Mouse (Mus musculus) heart, embryonic 13.5 days (tissue): ENCODE measurements around the gene Stn1. TPM values are rescaled to one million over a fixed set of nuclear protein-coding genes. Genes with fewer than 3 reads are reported as not detected.
A peak's percentile ranks its signal among the peaks of the same experiment; 100 is the strongest.

ENCODE experiments used
- ATAC-seq: fragments of 200-750 bp; cut with Nextera tagmentation; 2 replicates; pipeline ENCODE4 v1.8.0; 2017; ENCODE audit warnings: moderate TSS enrichment; ENCODE audit not compliant: insufficient number of reproducible peaks, low FRiP score, low TSS enrichment; ENCODE audit errors: extremely low read depth
- H3K27ac ChIP-seq: fragments of 300-500 bp; sonication (generic); replicated peaks from 2 replicates; pipeline ENCODE4 v1.5.1; 2015; ENCODE audit warnings: moderate library complexity, mild to moderate bottlenecking, inconsistent platforms
- H3K27me3 ChIP-seq: fragments of 300-500 bp; sonication (generic); replicated peaks from 2 replicates; pipeline ENCODE4 v1.6.1; 2015; ENCODE audit warnings: mild to moderate bottlenecking, inconsistent platforms
- H3K36me3 ChIP-seq: fragments of 300-500 bp; sonication (generic); 2 replicates; pipeline ENCODE4 v1.6.1; 2015; ENCODE audit warnings: mild to moderate bottlenecking, inconsistent platforms
- H3K4me1 ChIP-seq: fragments of 300-500 bp; sonication (generic); 2 replicates; pipeline ENCODE4 v1.6.1; 2015; ENCODE audit warnings: inconsistent platforms
- H3K4me2 ChIP-seq: fragments of 300-500 bp; sonication (generic); 2 replicates; pipeline ENCODE4 v1.6.1; 2015; ENCODE audit warnings: inconsistent platforms, mild to moderate bottlenecking, moderate library complexity
- H3K4me3 ChIP-seq: fragments of 300-500 bp; sonication (generic); 2 replicates; pipeline ENCODE4 v1.5.1; 2015; ENCODE audit warnings: moderate library complexity, mild to moderate bottlenecking, inconsistent platforms
- H3K9ac ChIP-seq: fragments of 300-500 bp; sonication (generic); 2 replicates; pipeline ENCODE4 v1.6.1; 2015; ENCODE audit warnings: inconsistent platforms, mild to moderate bottlenecking, moderate library complexity
- H3K9me3 ChIP-seq: fragments of 300-500 bp; sonication (generic); 2 replicates; pipeline ENCODE4 v1.6.1; 2016; ENCODE audit warnings: inconsistent platforms
- WGBS: fragments of 180-500 bp; shearing (Covaris S2); methylation state at CpG from one replicate; pipeline ENCODE4 v1.1.7; 2015; ENCODE audit warnings: mixed read lengths; 5-methylcytosine and 5-hydroxymethylcytosine counted together
- polyA plus RNA-seq: library from polyadenylated mRNA; unstranded; fragments of >200 nt; fragmentation: Nextera tagmentation; extraction: Ambion mirVana; gene quantifications from 2 replicates; pipeline ENCODE4 v1.2.1, GENCODE M21; 2015

Gene Stn1
- polyA plus RNA-seq, 1 experiment from 2014 or later, result 37.3 TPM

- Histone ChIP-seq H3K9ac (peak overlapping the region; percentile 2), H3K9me3 (no peaks in the 10 kb centered on the region)
- ATAC-seq, result no peak
These were observed 29.1 kb downstream of the Stn1 start for GRCm38 (mm10) chr19:47508191-47508590.

DNA sequence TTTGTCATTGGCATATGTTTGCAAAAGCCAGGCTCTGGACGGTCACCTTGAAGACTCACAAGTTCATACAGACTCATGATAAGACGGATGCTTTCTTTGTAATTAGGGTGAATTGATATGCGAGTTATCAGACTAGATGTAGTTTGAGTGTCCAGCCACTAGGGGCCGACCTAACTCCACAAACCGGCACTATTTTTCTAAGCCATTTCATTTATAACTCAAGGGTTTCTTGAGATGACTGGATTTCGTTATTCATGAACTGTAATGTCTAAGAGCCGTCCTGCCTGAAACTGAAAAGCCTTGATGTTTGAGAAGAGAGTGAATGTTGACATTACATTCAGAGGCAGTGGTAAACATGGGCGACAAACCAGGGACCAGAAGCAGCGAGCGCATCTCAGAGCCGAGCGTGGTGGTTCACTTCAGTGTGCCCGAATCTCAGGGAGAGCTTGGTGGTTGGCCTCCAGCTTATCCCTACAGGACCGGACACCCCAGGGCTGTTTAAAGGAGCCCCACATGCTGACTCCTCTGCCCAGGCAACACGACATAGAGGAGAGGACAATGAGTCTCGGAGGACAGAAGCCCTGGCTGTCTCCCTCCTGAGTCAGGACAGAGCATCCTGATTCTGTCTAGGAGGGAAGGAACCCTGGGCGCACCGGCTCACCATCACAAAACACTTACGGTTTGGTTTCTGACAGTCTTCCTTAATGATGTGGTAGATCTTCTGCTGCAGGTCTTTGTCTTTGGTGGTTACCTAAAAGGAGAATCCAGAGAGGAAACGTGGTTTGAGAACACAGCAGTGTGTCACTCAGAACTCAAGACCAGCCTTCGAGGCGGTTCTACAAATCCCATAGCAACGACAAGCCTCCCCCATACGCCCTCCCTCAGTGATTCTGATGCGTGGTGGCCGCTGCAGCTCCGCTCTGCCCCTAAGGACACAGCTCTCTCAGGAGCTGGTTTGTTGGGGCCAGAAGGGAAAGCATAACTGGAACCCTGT lies 29.9 kb downstream of the Stn1 start:
- 0 out of 2 replicates have a peak overlapping the region, but pooled peaks have one; percentile 2 for H3K9ac ChIP-seq
- H3K9me3 ChIP-seq, result no peaks in the 10 kb centered on the region
- WGBS, result 57% methylated on average over 27 of the region's 27 CpGs
- no peaks in the 10 kb centered on the region for H3K27me3 ChIP-seq
- ATAC-seq, result no peak
- H3K36me3 ChIP-seq, result peaks cover 35% of the 10 kb centered on the region
- no peak overlapping the region for H3K4me2 ChIP-seq
- peak overlapping the region; percentile 48; the same call in 1 of the 2 replicates for H3K27ac ChIP-seq
- peaks cover 50% of the 10 kb centered on the region for H3K4me1 ChIP-seq
- H3K4me3 ChIP-seq, result no peak overlapping the region

More at GRCm38 (mm10) chr19:47508191-47508590, 29.1 kb downstream of the Stn1 start:
- peak overlapping the region; percentile 48 for H3K27ac ChIP-seq
- no peaks in the 10 kb centered on the region for H3K27me3 ChIP-seq
- no peak overlapping the region for H3K4me3 ChIP-seq
- H3K36me3 ChIP-seq, result peaks cover 31% of the 10 kb centered on the region
- 53% methylated on average over 3 of the region's 3 CpGs for WGBS
- no peak overlapping the region for H3K4me2 ChIP-seq
- H3K4me1 ChIP-seq, result peaks cover 56% of the 10 kb centered on the region

- no peak for ATAC-seq
- peaks cover 20% of the 10 kb centered on the region for H3K36me3 ChIP-seq
- H3K4me2 ChIP-seq, result no peak overlapping the region
- peaks cover 40% of the 10 kb centered on the region for H3K4me1 ChIP-seq
- 67% methylated on average over 4 of the region's 4 CpGs for WGBS
- no peak overlapping the region for H3K4me3 ChIP-seq
- H3K9ac ChIP-seq, result no peak overlapping the region
- no peaks in the 10 kb centered on the region for H3K9me3 ChIP-seq
- H3K27me3 ChIP-seq, result no peaks in the 10 kb centered on the region
- H3K27ac ChIP-seq, result no peak overlapping the region
These were observed 33.7 kb downstream of the Stn1 start for GRCm38 (mm10) chr19:47503625-47504024.

- no peak overlapping the region for H3K4me3 ChIP-seq
- peaks cover 20% of the 10 kb centered on the region for H3K36me3 ChIP-seq
- no peaks in the 10 kb centered on the region for H3K9me3 ChIP-seq
- no peaks in the 10 kb centered on the region for H3K27me3 ChIP-seq
- ATAC-seq, result no peak
- no peak overlapping the region for H3K27ac ChIP-seq
- H3K9ac ChIP-seq, result no peak overlapping the region
- H3K4me2 ChIP-seq, result no peak overlapping the region
- 70% methylated on average over 8 of the region's 8 CpGs for WGBS
- H3K4me1 ChIP-seq, result peaks cover 30% of the 10 kb centered on the region
These were observed 34.7 kb downstream of the Stn1 start for GRCm38 (mm10) chr19:47502563-47502962.

DNA sequence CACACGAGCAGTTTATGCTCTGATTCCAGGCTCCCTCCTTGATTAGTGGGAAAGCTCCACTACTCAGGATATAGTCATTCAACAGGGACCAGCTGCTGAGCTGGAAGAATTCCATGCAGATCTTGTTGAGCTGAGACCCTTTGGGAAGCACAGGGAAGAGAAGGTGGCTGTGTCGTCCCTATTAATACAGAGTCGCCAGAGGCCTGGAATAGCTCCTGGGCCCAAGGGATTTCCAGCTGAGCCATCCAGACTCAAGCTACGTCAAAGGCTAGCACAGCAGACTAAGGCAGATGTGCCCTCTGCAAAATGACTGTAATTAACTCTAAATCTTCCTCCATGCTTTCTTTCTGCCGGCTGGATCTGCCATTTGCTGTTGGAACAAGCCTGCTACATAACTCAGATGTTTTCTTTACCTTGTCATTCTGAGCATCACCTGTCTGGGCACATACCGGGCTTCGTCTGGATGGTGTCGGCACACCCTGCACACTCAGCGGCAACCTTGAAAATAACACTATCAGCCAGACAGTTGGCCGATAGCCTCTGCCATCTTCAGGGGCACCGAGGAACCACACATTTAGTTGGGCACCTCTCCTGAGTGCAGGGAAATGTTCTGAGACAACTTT lies 36.8 kb downstream of the Stn1 start:
- WGBS, result 72% methylated on average over 11 of the region's 11 CpGs
- no peaks in the 10 kb centered on the region for H3K27me3 ChIP-seq
- no peak overlapping the region for H3K4me2 ChIP-seq
- no peak overlapping the region for H3K4me3 ChIP-seq
- peaks cover 23% of the 10 kb centered on the region for H3K4me1 ChIP-seq
- ATAC-seq, result no peak
- no peak overlapping the region for H3K9ac ChIP-seq
- no peak overlapping the region for H3K27ac ChIP-seq
- H3K36me3 ChIP-seq, result peaks cover 14% of the 10 kb centered on the region
- H3K9me3 ChIP-seq, result no peaks in the 10 kb centered on the region

GRCm38 (mm10) chr19:47499841-47500240 lies 37.5 kb downstream of the Stn1 start:
- Histone ChIP-seq H3K9ac (0 out of 2 replicates have a peak overlapping the region, but pooled peaks have one; percentile 47), H3K36me3 (peaks cover 7% of the 10 kb centered on the region), H3K4me1 (peaks cover 23% of the 10 kb centered on the region), H3K27me3 (no peaks in the 10 kb centered on the region), H3K9me3 (no peaks in the 10 kb centered on the region), H3K4me2 (no peak overlapping the region), H3K4me3 (no peak overlapping the region), H3K27ac (no peak overlapping the region)
- 80% methylated on average over 5 of the region's 5 CpGs for WGBS
- ATAC-seq, result no peak

GRCm38 (mm10) chr19:47498942-47499341 lies 38.4 kb downstream of the Stn1 start:
- H3K9ac ChIP-seq, result peak overlapping the region; percentile 47
- WGBS, result 32% methylated on average over 4 of the region's 4 CpGs
- H3K36me3 ChIP-seq, result peaks cover 5% of the 10 kb centered on the region
- no peaks in the 10 kb centered on the region for H3K27me3 ChIP-seq
- no peak for ATAC-seq
- peaks cover 24% of the 10 kb centered on the region for H3K4me1 ChIP-seq
- no peak overlapping the region for H3K4me3 ChIP-seq
- H3K27ac ChIP-seq, result peak overlapping the region; percentile 28; the same call in 1 of the 2 replicates
- no peak overlapping the region for H3K4me2 ChIP-seq
- no peaks in the 10 kb centered on the region for H3K9me3 ChIP-seq

DNA sequence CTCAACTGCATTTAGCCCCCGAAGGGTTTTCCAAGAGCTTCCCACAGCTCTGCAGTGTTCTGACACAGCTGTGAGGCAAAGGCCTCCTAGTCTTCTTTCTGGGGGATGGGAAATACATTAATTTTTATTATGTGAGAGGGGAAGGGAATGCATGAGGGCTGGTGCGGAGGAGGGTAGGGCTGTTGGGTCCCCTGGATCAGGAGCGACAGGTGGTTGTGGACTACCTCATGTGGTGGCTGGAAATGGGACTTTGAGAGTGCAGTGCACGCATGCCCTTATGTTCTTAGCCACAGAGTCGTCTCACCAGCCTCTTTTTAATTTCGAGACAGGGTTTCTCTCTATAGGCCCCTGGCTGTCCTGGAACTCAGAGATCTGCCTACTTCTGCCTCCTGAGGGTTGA lies 39.6 kb downstream of the Stn1 start:
- ATAC-seq, result no peak
- 88% methylated on average over 6 of the region's 6 CpGs for WGBS

GRCm38 (mm10) chr19:47497313-47497712 lies 40.0 kb downstream of the Stn1 start:
- Histone ChIP-seq H3K36me3 (no peaks in the 10 kb centered on the region; the same call in none of the 2 replicates), H3K4me3 (no peak overlapping the region), H3K9me3 (no peaks in the 10 kb centered on the region), H3K9ac (no peak overlapping the region), H3K27me3 (no peaks in the 10 kb centered on the region), H3K4me1 (peaks cover 39% of the 10 kb centered on the region), H3K27ac (no peak overlapping the region), H3K4me2 (no peak overlapping the region)
- 82% methylated on average over 9 of the region's 9 CpGs for WGBS
- ATAC-seq, result no peak

More for the DNA sequence above, 39.6 kb downstream of the Stn1 start:
- H3K4me3 ChIP-seq, result no peak overlapping the region
- no peak overlapping the region for H3K27ac ChIP-seq
- H3K27me3 ChIP-seq, result no peaks in the 10 kb centered on the region
- H3K4me1 ChIP-seq, result peaks cover 36% of the 10 kb centered on the region
- no peaks in the 10 kb centered on the region for H3K9me3 ChIP-seq
- H3K4me2 ChIP-seq, result no peak overlapping the region
- H3K36me3 ChIP-seq, result peaks cover 4% of the 10 kb centered on the region
- no peak overlapping the region for H3K9ac ChIP-seq

DNA sequence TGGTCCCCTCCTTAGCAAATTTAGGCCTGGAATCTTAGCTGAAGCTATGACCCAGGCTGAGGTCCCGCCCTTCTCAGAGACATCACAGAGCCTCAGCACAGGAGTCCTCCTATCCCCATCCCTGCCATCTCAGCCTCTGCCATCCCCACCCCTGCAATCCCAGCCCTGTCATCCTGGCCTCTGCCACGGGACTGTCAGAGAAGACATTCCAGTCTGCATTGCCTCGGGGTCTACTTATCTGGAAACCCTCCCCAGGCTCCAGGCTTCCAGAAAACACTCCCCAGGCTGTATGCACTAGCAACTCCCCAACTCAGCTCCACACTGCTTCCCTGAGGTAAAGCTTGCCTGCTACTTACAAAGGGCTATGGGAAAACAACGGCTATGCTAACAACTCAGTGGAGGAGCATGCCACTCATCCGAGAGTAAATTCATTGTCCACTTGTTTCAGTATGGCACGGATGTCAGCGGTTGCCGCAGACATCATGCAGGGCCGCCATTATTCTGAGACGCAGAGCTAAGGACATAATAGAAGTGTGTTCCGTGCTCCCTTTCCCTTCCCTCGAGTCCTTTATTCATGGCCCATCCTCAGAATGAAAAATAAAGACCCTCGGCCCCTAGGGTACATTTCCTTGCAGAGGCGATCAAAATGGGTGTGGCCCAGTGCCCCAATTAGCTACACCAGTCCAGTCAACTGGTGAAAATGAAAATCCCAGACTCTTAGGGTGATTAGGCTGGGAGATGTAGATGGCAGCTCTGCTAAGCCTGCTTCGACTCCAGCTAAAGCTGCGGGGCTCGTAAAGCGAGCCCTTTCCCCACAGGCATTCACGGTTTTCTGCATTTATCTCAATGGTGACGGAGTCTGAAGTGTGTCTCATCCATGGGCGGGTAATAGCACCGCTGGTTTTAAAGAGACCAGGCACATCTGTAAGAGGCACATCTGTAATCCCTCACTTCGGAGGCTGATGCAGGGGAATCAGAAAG lies 44.0 kb downstream of the Stn1 start:
- Histone ChIP-seq H3K27me3 (no peaks in the 10 kb centered on the region), H3K27ac (no peak overlapping the region), H3K36me3 (no peaks in the 10 kb centered on the region)

More for the DNA sequence above, 44.0 kb downstream of the Stn1 start:
- H3K4me1 ChIP-seq, result peaks cover 29% of the 10 kb centered on the region
- 63% methylated on average over 23 of the region's 23 CpGs for WGBS
- H3K9ac ChIP-seq, result no peak overlapping the region
- no peak overlapping the region for H3K4me3 ChIP-seq
- no peak overlapping the region for H3K4me2 ChIP-seq
- no peak for ATAC-seq
- peaks cover 4% of the 10 kb centered on the region for H3K9me3 ChIP-seq
